Mouse (Mus musculus) thymus, postnatal 4 days (tissue): ENCODE data around the gene Cacna1c.

ENCODE experiments used
- DNase-seq: peaks from one replicate; pipeline ENCODE4 v3.0.0; 2021

Cacna1c gene

GRCm38 (mm10) chr6:119089173-119089572 is 107.0 kb downstream of the Cacna1c start:
- no peak for DNase-seq

GRCm38 (mm10) chr6:119088381-119088780 is 107.8 kb downstream of the Cacna1c start:
- no peak for DNase-seq

- no peak for DNase-seq
Observed at GRCm38 (mm10) chr6:119087919-119088318, 108.3 kb downstream of the Cacna1c start.

DNA sequence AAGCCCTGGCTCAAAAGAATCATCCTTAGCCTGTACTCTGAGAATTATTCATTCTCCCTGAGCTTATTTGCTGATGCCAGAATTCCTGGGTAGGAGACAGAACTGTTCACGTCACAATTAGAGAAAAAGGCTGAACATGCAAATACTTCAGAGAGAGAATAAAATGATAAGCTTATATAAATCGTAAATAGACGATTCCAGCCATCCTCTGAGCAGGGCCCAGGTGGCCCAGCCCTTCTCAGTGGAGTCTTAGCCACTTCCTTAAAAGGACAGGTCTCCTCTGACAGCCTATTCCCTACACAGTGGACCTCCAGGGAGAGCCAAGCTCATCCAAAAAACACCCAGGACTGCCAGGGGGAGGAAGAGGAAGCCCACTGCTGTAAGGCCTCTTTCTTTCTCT is 110.4 kb downstream of the Cacna1c start:
- DNase-seq = no peak

- DNase-seq = no peak
Observed at GRCm38 (mm10) chr6:119084532-119084931, 111.7 kb downstream of the Cacna1c start.

- DNase-seq = no peak
Observed at GRCm38 (mm10) chr6:119083559-119083958, 112.7 kb downstream of the Cacna1c start.

GRCm38 (mm10) chr6:119082662-119083061 is 113.6 kb downstream of the Cacna1c start:
- no peak for DNase-seq

- no peak for DNase-seq
Observed at GRCm38 (mm10) chr6:119081650-119082049, 114.6 kb downstream of the Cacna1c start.

- DNase-seq = no peak
Observed at GRCm38 (mm10) chr6:119079626-119080025, 116.6 kb downstream of the Cacna1c start.

- DNase-seq = no peak
Observed at GRCm38 (mm10) chr6:119078912-119079311, 117.3 kb downstream of the Cacna1c start.

DNA sequence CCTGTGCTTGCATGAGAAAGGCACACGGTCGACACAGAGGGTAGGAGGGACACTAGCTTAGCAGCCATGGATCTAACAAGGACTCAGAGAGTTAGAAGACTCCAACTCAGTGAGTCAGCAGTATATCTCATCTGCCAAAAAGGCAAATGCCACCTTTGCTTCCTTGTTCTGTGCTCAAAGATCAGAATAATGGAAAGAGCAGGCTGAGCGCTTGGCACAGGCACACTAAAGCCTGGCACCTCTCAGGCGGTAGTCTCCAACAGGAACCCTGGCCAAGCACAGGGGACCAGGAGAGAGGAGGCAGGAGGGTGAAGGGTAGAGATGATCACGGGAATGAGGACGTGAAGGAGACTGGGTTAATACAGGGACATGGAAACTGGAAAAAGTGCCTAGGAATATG is 119.0 kb downstream of the Cacna1c start:
- no peak for DNase-seq

GRCm38 (mm10) chr6:119073419-119074071 is 122.7 kb downstream of the Cacna1c start:
- no peak for DNase-seq

DNA sequence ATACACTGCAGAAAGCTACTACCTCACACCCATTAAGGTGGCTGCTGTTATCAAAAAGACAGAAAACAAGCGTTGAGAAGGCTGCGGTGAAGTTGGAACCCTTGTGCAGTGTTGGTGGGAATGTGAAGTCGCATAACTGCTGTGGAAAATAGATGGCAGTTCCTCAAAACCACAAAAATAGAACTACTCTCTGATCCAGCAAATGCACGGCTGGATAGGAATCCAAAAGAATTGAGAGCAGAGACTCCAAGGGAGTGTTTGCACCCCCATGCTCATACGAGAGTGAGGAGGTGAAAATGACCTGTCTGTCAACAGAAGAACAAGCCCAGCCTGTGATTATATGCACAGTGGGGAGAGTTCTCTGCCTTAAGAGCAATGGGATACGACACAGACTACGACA is 123.4 kb downstream of the Cacna1c start:
- DNase-seq = no peak

GRCm38 (mm10) chr6:119070771-119071170 is 125.4 kb downstream of the Cacna1c start:
- DNase-seq = no peak

GRCm38 (mm10) chr6:119070351-119070750 is 125.9 kb downstream of the Cacna1c start:
- no peak for DNase-seq

DNA sequence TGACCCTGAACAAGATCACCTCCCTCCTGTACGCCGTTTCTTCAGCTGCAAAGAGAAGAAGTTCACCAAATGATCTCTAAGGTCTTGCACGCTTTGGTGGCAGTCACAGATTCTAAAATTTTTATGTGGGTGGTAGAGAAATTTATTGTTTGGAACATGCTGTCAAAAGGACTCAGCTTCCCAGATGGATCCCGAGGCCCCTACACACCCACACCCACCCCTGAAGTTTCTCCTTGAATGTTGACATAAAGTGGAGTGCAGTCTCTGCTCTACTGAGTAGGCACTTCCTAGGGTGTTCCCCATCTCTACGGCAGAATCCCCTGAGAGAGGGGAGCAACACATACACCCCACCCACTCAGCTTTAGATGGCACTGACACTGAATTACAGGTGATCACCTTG is 127.1 kb downstream of the Cacna1c start:
- no peak for DNase-seq

GRCm38 (mm10) chr6:119068650-119069049 is 127.6 kb downstream of the Cacna1c start:
- DNase-seq = no peak

DNA sequence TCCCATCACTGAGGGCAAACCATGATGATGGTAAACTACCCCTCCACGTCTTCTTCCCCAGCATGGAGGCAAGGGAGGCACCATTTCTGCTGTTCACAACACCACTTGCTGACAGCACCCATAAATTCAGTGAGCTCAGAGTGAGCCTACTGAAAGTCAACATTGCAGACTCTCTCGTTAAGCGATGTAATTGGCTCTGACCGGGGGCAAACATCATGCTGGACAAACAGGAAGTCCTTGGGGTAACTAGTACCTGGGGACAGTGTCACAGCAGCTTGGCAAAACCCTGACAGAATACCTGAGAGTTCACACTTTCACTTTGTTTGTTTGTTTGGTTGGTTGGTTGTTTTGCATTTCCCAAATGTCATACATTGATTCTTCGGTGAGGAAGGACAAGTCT is 131.3 kb downstream of the Cacna1c start:
- DNase-seq = no peak

DNA sequence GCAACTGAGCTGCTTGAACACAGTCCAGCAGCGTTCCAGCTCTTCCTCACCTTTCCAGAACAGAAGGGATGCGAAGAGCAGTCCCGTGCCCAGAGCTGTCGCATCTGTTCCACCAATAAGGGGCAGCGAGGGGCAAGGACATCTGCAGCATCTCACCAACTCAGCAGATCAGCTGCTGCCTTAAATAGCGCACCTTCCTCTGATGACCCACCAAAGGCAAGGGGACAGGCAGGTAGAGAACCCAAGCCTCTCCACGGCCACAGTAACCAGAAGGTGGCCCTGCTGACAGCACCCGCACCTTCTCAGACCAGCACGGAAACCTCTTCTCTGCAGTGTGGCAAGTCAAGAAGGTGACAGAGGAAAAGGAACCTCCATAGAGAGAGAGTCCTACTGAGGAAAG is 131.8 kb downstream of the Cacna1c start:
- DNase-seq = no peak

- no peak for DNase-seq
Observed at GRCm38 (mm10) chr6:119062695-119063094, 133.5 kb downstream of the Cacna1c start.

- DNase-seq = no peak
Observed at GRCm38 (mm10) chr6:119058896-119059295, 137.3 kb downstream of the Cacna1c start.

- no peak for DNase-seq
Observed at GRCm38 (mm10) chr6:119058461-119058860, 137.8 kb downstream of the Cacna1c start.

DNA sequence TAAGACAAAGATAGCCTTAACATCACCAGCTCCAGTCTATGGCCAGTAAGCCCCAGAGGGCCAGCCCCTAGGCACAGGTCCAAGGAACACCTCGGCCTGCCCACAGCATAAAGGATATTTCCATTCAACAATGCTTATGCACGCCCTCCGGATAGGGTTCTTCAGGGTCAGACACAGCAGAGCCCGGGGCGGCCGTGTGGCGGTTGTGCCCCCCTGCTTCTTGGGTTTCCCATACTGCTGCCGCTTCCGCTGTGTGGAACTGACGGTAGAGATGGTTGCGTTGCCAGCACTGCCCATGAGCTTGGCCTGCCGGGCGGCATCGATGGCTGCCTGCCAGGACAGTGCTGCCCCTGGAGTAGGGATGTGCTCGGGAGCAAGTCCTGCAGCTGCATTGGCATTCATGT is 139.1 kb downstream of the Cacna1c start:
- no peak for DNase-seq

- DNase-seq = no peak
Observed at GRCm38 (mm10) chr6:119052801-119053200, 143.4 kb downstream of the Cacna1c start.

GRCm38 (mm10) chr6:119052366-119052765 is 143.9 kb downstream of the Cacna1c start:
- DNase-seq = no peak
